Mouse (Mus musculus) large intestine, adult 2 months (tissue): Measurements from ENCODE around the gene Ces1a. TPM values are rescaled to one million over a fixed set of nuclear protein-coding genes. Genes with fewer than 3 reads are reported as not detected.

ENCODE experiments used
- DNase-seq: peaks from one replicate; pipeline ENCODE4 v3.0.0-alpha.2; 2012; ENCODE audit warnings: low read depth, low spot score
- WGBS: fragments of 180-500 bp; shearing (Covaris S2); methylation state at CpG from one replicate; pipeline ENCODE4 v1.1.7; 2018; 5-methylcytosine and 5-hydroxymethylcytosine counted together
- polyA plus RNA-seq: library from polyadenylated mRNA; depleted of rRNA; stranded (reverse); fragments of >200 nt; gene quantifications from 2 replicates; pipeline ENCODE4 v1.2.3, GENCODE M21; 2012; rRNA removed

The Ces1a gene
- not detected in 2 replicates for polyA plus RNA-seq

GRCm38 (mm10) chr8:93048092-93048491, at the start of gene Ces1a:
TSS of gene Ces1a (minus strand) at chr8:93048192.
- WGBS, result 83% methylated on average over 3 of the region's 3 CpGs
- no peak for DNase-seq

- no peak for DNase-seq
Observed at GRCm38 (mm10) chr8:93095376-93095775, 47.4 kb upstream of the Ces1a start.

DNA sequence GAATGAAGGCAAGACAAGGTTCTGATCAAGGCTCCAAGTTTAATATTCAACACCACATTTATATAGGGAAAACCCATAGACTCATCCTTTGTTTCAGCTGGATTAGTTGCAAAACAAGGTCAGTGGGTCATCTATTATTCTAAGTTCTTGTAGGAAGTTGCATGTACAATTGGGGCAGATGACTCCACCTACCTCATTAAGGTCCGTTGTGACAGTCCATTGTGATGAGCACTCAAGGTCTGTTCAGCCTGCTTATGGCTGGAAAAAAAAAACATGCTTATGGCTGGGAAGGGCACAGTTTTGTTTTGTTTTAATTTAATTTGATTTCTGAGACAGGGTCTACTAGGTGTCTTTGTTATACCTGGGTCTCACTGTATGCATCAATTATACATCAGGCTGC, 43.3 kb upstream of the Ces1a start:
- DNase-seq, result no peak
- WGBS, result 39% methylated on average over 1 of the region's 1 CpGs

DNA sequence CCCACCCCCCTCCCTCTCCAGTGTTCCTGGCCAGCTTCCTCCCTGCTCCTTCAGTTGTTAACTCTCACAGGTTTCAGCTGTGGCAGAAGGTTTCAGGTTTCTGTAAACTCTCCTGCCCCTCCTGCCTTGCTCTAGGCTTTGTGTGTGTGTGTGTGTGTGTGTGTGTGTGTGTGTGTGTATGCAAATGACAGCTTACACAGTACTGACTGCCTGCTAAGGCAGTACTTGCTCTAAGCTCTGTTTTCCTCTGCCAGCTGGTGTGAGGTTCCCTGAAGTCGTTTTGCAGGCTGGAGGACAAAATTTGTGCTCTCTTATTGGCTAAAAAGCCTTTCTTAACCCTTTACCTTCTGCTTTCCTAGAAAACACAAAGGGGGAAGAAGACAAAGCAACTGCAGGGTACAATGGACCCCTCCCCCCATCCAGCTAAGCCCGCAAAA, 40.7 kb upstream of the Ces1a start:
- DNase-seq, result no peak
- WGBS, result 11% methylated on average over 2 of the region's 2 CpGs

DNA sequence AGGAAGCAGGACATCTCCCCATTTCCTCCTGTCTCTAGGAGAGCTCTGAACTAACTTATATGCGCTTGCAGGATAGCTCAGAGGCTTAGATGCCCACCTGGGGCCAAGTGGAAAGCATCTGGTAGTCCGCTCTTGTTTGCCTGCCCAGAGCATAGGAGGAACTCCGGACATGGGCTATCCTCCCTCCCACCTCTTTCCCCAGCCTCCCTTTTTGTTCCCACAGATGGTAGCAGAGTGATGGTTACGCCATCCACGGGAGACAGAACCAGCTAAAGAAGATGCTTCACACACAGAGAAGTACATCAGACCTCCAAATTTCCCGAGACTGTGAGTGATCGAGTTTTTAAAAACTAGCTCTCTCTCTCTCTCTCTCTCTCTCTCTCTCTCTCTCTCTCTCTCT, 40.2 kb upstream of the Ces1a start:
- WGBS, result 33% methylated on average over 7 of the region's 7 CpGs
- no peak for DNase-seq

DNA sequence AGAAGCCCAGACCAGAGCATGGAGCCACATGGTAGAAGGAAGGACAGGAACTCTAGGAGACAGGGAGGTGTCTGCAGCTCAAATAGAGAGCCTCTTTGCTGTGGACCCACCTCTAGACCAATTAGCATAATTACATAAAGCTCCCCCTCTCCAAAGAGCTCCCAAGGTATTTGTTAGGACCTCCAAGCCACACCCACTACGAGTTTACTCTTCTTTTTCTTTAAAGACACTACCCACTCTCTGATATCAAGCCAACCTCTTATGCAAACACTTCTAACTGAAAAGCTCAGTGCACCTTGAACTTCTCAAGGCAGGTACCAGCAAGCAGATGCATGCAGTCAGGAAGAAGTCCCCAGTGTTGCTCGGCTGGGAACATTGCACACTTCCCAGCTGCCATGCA, 31.9 kb upstream of the Ces1a start, which contains the start of gene Ces1b:
Gene Ces1b (minus strand): TSS at position 131 of the 400 bp plus-strand sequence.
- 21% methylated on average over 2 of the region's 2 CpGs for WGBS
- DNase-seq, result no peak

- no peak for DNase-seq
- WGBS, result 43% methylated on average over 4 of the region's 4 CpGs
Observed at GRCm38 (mm10) chr8:93075251-93075650, 27.3 kb upstream of the Ces1a start.

- DNase-seq, result no peak
- WGBS, result 38% methylated on average over 3 of the region's 3 CpGs
Observed at GRCm38 (mm10) chr8:93063416-93064117, 15.6 kb upstream of the Ces1a start.

DNA sequence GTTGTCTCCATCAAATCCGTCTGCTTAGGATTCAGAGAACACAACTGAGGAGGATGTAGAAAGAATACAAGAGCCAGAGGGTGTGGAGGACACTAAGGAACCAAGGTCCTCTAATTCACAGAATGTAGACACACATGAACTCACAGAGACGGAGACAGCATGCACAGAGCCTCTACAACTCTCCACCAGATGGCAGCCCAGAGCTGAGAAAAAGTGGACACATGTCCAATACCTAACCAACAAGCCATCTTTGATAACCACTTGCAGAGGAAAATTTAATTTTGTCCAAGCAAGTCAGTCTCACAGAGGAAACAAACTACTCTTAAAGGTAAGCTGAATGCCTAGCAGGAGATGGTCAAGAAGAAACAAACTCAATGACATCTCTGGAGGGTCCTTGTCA, 11.2 kb upstream of the Ces1a start:
- WGBS, result 10% methylated on average over 2 of the region's 2 CpGs
- DNase-seq, result peak; percentile 48

- 49% methylated on average over 2 of the region's 2 CpGs for WGBS
- DNase-seq, result no peak
Observed at GRCm38 (mm10) chr8:93055238-93055637, 7.2 kb upstream of the Ces1a start.

DNA sequence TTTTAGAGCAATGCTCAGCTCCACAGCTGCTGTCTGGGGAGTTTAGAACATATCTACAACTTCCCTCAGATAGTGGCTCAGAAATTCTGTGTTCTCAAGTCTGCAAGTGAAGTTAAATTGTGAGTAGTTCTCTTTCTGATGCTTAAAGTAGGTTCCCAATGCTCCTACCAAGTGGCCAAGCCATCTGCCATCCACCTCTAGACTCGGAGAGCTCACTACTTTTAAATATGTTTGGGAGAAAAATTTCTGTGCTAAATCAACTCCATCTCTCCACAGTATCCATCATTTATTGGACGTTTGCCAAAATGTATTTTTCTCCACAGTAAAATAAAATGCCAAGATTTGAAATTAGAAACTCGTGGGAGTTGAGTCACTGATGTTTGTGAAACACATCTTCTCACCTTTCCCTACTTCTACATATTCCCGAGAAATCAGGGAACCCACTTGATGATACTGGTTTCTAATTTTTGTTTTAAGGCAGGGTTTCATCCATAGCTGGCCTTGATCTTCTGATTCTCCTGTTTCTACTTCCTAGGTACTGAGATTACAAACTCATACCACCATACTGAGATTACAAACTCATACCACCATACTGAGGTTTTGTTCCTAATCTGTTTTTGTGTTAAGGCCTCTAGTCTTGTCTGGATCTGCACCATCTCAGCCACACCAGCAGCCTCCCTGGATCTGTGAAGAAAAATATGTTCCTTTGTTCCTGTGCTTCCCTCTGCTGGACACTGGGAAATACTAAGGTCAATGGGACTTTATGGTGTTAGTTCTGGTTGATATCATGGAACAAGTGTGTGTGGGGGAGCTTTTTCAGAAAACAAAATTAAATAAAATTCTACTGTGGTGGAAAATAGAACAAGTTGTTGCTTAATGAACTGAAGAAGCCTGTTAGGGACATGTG, 771 bp upstream of the Ces1a start:
- WGBS, result 51% methylated on average over 4 of the region's 4 CpGs

DNA sequence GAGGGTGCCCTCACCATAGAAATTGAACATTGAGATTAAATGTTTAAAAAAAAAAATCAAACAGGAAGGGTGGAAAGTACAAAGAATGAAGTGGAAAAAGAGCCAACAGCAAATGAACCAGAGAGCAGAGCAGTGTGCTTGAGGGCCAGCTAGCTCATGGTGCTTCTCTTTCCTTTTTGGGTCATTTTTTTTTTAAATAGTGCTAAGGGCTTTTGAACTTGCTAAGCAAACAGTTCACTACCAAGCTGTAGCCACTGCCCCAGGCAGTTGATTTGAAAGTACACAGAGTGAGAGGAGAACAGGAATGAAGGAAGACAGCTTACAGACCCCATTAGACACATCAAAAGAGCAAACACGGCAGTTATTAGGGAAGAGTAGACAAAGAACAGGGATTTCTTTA, 4.9 kb downstream of the Ces1a start:
- no peak for DNase-seq
- WGBS, result 18% methylated on average over 1 of the region's 1 CpGs

More for the DNA sequence above, 771 bp upstream of the Ces1a start:
- no peak for DNase-seq

DNA sequence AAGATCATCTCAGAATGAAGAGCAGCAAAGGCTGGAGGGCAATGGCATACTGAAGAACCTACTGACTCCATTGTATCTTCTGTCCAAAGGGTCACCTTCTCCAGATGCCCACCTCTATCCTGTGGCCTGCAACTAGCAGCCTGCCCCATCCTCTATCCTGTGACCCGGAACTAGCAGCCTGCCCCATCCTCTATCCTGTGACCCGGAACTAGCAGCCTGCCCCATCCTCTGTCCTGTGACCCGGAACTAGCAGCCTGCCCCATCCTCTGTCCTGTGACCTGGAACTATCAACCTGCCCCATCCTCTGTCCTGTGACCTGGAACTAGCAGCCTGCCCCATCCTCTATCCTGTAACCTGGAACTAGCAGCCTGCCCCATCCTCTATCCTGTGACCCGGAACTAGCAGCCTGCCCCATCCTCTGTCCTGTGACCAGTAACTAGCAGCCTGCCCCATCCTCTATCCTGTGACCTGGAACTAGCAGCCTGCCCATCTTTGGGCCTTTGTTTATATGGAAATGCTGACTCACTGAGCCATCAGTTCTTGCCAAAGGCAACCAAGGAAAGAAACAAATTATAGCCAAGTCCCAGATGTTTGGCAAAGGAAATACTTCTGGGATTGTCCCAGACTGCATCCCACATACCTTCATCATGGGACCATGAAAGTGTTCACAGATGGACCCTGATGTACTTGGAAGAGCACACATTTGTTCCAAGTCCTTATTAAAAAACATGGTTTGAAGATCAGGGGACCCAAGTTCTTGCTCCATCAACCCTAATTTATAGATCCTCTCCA, 7.0 kb downstream of the Ces1a start:
- 65% methylated on average over 4 of the region's 4 CpGs for WGBS
- no peak for DNase-seq

- DNase-seq, result no peak
- 68% methylated on average over 2 of the region's 2 CpGs for WGBS
Observed at GRCm38 (mm10) chr8:93040256-93040655, 7.7 kb downstream of the Ces1a start.

GRCm38 (mm10) chr8:93038831-93039230, 9.2 kb downstream of the Ces1a start:
- 15% methylated on average over 2 of the region's 2 CpGs for WGBS
- no peak for DNase-seq

DNA sequence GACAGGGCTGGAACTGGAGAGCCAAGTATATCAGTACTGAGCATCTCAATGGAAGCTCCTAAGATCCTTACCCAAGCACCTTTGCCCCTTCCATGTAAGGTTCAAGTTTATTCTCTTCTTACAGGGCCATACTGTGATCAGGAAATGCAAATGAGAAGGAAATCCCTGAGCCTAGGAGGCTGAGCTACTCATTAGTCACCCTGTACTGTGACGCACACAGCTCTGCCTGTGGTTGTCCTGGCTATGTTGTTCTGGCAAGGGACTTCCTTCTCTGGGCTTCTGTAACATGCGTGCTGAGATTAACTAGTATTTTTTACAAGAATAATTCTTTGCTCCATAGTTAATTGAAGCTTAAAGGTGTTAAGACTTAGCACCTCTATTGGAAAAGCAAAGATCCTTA, 17.3 kb downstream of the Ces1a start:
- WGBS, result 40% methylated on average over 2 of the region's 2 CpGs
- no peak for DNase-seq

GRCm38 (mm10) chr8:93021738-93022137, 26.3 kb downstream of the Ces1a start:
- no peak for DNase-seq
- 61% methylated on average over 5 of the region's 5 CpGs for WGBS

DNA sequence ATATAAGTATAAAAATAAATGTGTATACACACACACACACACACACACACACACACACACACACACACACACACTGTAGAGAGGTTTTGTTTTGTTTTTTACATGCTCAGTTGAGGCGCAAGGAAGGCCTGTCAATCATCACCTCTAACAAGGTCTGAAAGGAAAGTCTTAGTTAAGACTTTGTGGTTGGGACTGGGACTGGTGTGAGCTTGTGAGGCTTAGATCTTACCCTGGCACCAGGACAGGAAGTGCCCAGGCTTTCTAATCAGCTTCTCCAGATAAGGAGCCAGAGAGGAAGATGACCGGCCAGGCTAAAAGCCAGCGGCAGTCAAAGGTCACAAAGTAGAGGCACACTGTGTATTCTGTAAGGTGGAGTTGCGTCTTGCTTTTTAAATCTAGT, 33.7 kb downstream of the Ces1a start:
- 43% methylated on average over 4 of the region's 4 CpGs for WGBS

GRCm38 (mm10) chr8:93012226-93012625, 35.8 kb downstream of the Ces1a start:
- DNase-seq, result no peak
- 73% methylated on average over 6 of the region's 6 CpGs for WGBS

More for the DNA sequence above, 33.7 kb downstream of the Ces1a start:
- DNase-seq, result no peak

- 7% methylated on average over 9 of the region's 9 CpGs for WGBS
- peak; percentile 37 for DNase-seq
Observed at GRCm38 (mm10) chr8:93011439-93011838, 36.6 kb downstream of the Ces1a start.
